Mouse (Mus musculus) MEL (cell line): ENCODE data around the gene Myo5a. TPM values are rescaled to one million over a fixed set of nuclear protein-coding genes. Genes with fewer than 3 reads are reported as not detected.

Source experiments
- DNase-seq: peaks from one replicate; pipeline ENCODE4 v3.0.0; 2011; ENCODE audit warnings: low read depth, low spot score
- H3K27ac ChIP-seq: 2 replicates; pipeline ENCODE4 v1.5.1; 2012; ENCODE audit warnings: low read depth, mild to moderate bottlenecking, control low read depth, low read length, moderate library complexity; ENCODE audit not compliant: control insufficient read depth
- H3K27me3 ChIP-seq, 2 experiments: fragments of 150-350 bp in 1 of 2; sonication (generic) in 1 of 2; 2 replicates each; pipeline ENCODE4 v1.6.1; 2012; ENCODE audit warnings: low read length in 2 of 2, mild to moderate bottlenecking in 2 of 2, improper control_type of control experiment in 1 of 2, moderate library complexity in 1 of 2; ENCODE audit not compliant: insufficient read depth in 2 of 2, control insufficient read depth in 1 of 2
- H3K36me3 ChIP-seq, 2 experiments: 2 replicates each; pipeline ENCODE4 v1.6.1; 2012 to 2014; ENCODE audit warnings: low read length in 2 of 2, improper control_type of control experiment in 1 of 2, inconsistent platforms in 1 of 2, mild to moderate bottlenecking in 1 of 2; ENCODE audit not compliant: insufficient read depth in 2 of 2, control insufficient read depth in 1 of 2
- H3K4me1 ChIP-seq, 2 experiments: fragments of 150-350 bp in 1 of 2; sonication (generic) in 1 of 2; 2 replicates each; pipeline ENCODE4 v1.6.1; 2012; ENCODE audit warnings: low read length in 2 of 2, improper control_type of control experiment in 1 of 2, mild to moderate bottlenecking in 1 of 2; ENCODE audit not compliant: insufficient read depth in 2 of 2, control insufficient read depth in 1 of 2
- H3K4me3 ChIP-seq, 2 experiments: fragments of 150-350 bp in 1 of 2; sonication (generic) in 1 of 2; 2 replicates each; pipeline ENCODE4 v1.5.1; 2012; ENCODE audit warnings: low read depth in 2 of 2, low read length in 2 of 2, mild to moderate bottlenecking in 2 of 2, moderate library complexity in 2 of 2, control low read depth in 1 of 2, improper control_type of control experiment in 1 of 2; ENCODE audit not compliant: control insufficient read depth in 1 of 2, insufficient read depth in 1 of 2
- H3K79me2 ChIP-seq: 2 replicates; pipeline ENCODE4 v1.6.1; 2012; ENCODE audit warnings: mild to moderate bottlenecking, low read length, moderate library complexity; ENCODE audit not compliant: control insufficient read depth, poor library complexity, insufficient read depth
- H3K9ac ChIP-seq: 2 replicates; pipeline ENCODE4 v1.6.1; 2012; ENCODE audit warnings: low read depth, mild to moderate bottlenecking, control low read depth, low read length, moderate library complexity; ENCODE audit not compliant: control insufficient read depth, poor library complexity, severe bottlenecking
- H3K9me3 ChIP-seq: fragments of 150-350 bp; sonication (generic); replicated peaks from 2 replicates; pipeline ENCODE4 v1.6.1; 2012; ENCODE audit warnings: mild to moderate bottlenecking, low read length, improper control_type of control experiment, moderate library complexity; ENCODE audit not compliant: insufficient read depth
- CHD1 ChIP-seq: IDR thresholded peaks from 2 replicates; pipeline ENCODE4 v1.6.1; 2012; ENCODE audit warnings: low read depth, mild to moderate bottlenecking, inconsistent platforms, low read length, improper control_type of control experiment
- CHD2 ChIP-seq: IDR thresholded peaks from 2 replicates; pipeline ENCODE4 v1.6.1; 2011; ENCODE audit warnings: low read length, improper control_type of control experiment
- CTCF ChIP-seq, 3 experiments: IDR thresholded peaks in 2 of 3; conservative IDR thresholded peaks in 1 of 3; 2 replicates each; pipeline ENCODE4 v1.5.1; 2011 to 2012; ENCODE audit warnings: low read length in 3 of 3, low read depth in 2 of 3, mild to moderate bottlenecking in 2 of 3, improper control_type of control experiment in 1 of 3, inconsistent platforms in 1 of 3, mixed read lengths in 1 of 3, moderate library complexity in 1 of 3; ENCODE audit not compliant: control insufficient read depth in 1 of 3, insufficient read depth in 1 of 3, poor library complexity in 1 of 3, severe bottlenecking in 1 of 3
- ELF1 ChIP-seq: IDR thresholded peaks from 2 replicates; pipeline ENCODE4 v1.6.1; 2014; ENCODE audit warnings: low read depth, mild to moderate bottlenecking, inconsistent platforms, low read length, improper control_type of control experiment, moderate library complexity
- JUND ChIP-seq: IDR thresholded peaks from 2 replicates; pipeline ENCODE4 v1.6.1; 2011; ENCODE audit warnings: low read depth, mild to moderate bottlenecking, improper control_type of control experiment, low read length
- MAFK ChIP-seq: IDR thresholded peaks from 2 replicates; pipeline ENCODE4 v1.6.1; 2011; ENCODE audit warnings: low read depth, mild to moderate bottlenecking, low read length, improper control_type of control experiment, borderline replicate concordance
- MAX ChIP-seq: IDR thresholded peaks from 2 replicates; pipeline ENCODE4 v1.6.1; 2011; ENCODE audit warnings: low read length, improper control_type of control experiment
- MAZ ChIP-seq: IDR thresholded peaks from 2 replicates; pipeline ENCODE4 v1.6.1; 2012; ENCODE audit warnings: low read depth, mild to moderate bottlenecking, inconsistent platforms, low read length, improper control_type of control experiment
- MEF2A ChIP-seq: IDR thresholded peaks from 2 replicates; pipeline ENCODE4 v1.6.1; 2014; ENCODE audit warnings: low read depth, mild to moderate bottlenecking, inconsistent platforms, low read length, improper control_type of control experiment; ENCODE audit not compliant: poor library complexity, insufficient replicate concordance, severe bottlenecking; ENCODE audit errors: extremely low read depth
- MYB ChIP-seq: IDR thresholded peaks from 2 replicates; pipeline ENCODE4 v1.6.1; 2011; ENCODE audit warnings: mild to moderate bottlenecking, low read depth, low read length, improper control_type of control experiment
- NELFE ChIP-seq: IDR thresholded peaks from 2 replicates; pipeline ENCODE4 v1.6.1; 2011; ENCODE audit warnings: low read depth, low read length, improper control_type of control experiment
- NRF1 ChIP-seq: IDR thresholded peaks from 2 replicates; pipeline ENCODE4 v1.6.1; 2014; ENCODE audit warnings: low read depth, mild to moderate bottlenecking, inconsistent platforms, low read length, improper control_type of control experiment, moderate library complexity; ENCODE audit not compliant: poor library complexity, insufficient read depth, severe bottlenecking
- POLR2A ChIP-seq, 2 experiments: IDR thresholded peaks; 2 replicates each; pipeline ENCODE4 v1.6.1; 2011 to 2012; ENCODE audit warnings: low read length in 2 of 2, mild to moderate bottlenecking in 2 of 2, control low read depth in 1 of 2, improper control_type of control experiment in 1 of 2, low read depth in 1 of 2, moderate library complexity in 1 of 2; ENCODE audit not compliant: control insufficient read depth in 1 of 2, insufficient read depth in 1 of 2, poor library complexity in 1 of 2
- POLR2AphosphoS2 ChIP-seq: IDR thresholded peaks from 2 replicates; pipeline ENCODE4 v1.6.1; 2011; ENCODE audit warnings: low read length, improper control_type of control experiment
- POLR2AphosphoS5 ChIP-seq: IDR thresholded peaks from 2 replicates; pipeline ENCODE4 v1.6.1; 2012; ENCODE audit warnings: low read depth, borderline replicate concordance, mild to moderate bottlenecking, inconsistent platforms, low read length, moderate library complexity, mixed read lengths
- RAD21 ChIP-seq: IDR thresholded peaks from 2 replicates; pipeline ENCODE4 v1.6.1; 2011; ENCODE audit warnings: mild to moderate bottlenecking, low read depth, low read length, improper control_type of control experiment
- RCOR1 ChIP-seq: IDR thresholded peaks from 2 replicates; pipeline ENCODE4 v1.6.1; 2012; ENCODE audit warnings: low read depth, mild to moderate bottlenecking, inconsistent platforms, low read length, improper control_type of control experiment
- SIN3A ChIP-seq: IDR thresholded peaks from 2 replicates; pipeline ENCODE4 v1.6.1; 2012; ENCODE audit warnings: low read length, improper control_type of control experiment, inconsistent platforms
- SMC3 ChIP-seq: IDR thresholded peaks from 2 replicates; pipeline ENCODE4 v1.6.1; 2011; ENCODE audit warnings: low read depth, low read length, improper control_type of control experiment
- TCF12 ChIP-seq: IDR thresholded peaks from 2 replicates; pipeline ENCODE4 v1.6.1; 2014; ENCODE audit warnings: low read depth, mild to moderate bottlenecking, inconsistent platforms, low read length, improper control_type of control experiment, moderate library complexity
- USF1 ChIP-seq: IDR thresholded peaks from 2 replicates; pipeline ENCODE4 v1.6.1; 2014; ENCODE audit warnings: low read depth, mild to moderate bottlenecking, inconsistent platforms, low read length, improper control_type of control experiment, moderate library complexity
- USF2 ChIP-seq, 2 experiments: IDR thresholded peaks; 2 replicates each; pipeline ENCODE4 v1.6.1; 2011 to 2012; ENCODE audit warnings: improper control_type of control experiment in 2 of 2, low read length in 2 of 2, borderline replicate concordance in 1 of 2, inconsistent platforms in 1 of 2, low read depth in 1 of 2, mild to moderate bottlenecking in 1 of 2; ENCODE audit not compliant: insufficient read depth in 1 of 2
- ZC3H11A ChIP-seq: IDR thresholded peaks from 2 replicates; pipeline ENCODE4 v1.6.1; 2012; ENCODE audit warnings: low read depth, mild to moderate bottlenecking, inconsistent platforms, low read length, improper control_type of control experiment
- ZKSCAN1 ChIP-seq: IDR thresholded peaks from 2 replicates; pipeline ENCODE4 v1.6.1; 2012; ENCODE audit warnings: low read depth, mild to moderate bottlenecking, inconsistent platforms, low read length, improper control_type of control experiment, moderate library complexity
- ZNF384 ChIP-seq: IDR thresholded peaks from 2 replicates; pipeline ENCODE4 v1.6.1; 2012; ENCODE audit warnings: low read depth, mild to moderate bottlenecking, inconsistent platforms, low read length, improper control_type of control experiment
- polyA plus RNA-seq, 2 experiments: library from polyadenylated mRNA; stranded (reverse) in 1 of 2; unstranded in 1 of 2; fragments of >175 nt in 1 of 2; fragments of >200 nt in 1 of 2; gene quantifications; 2 replicates each; pipeline versions ENCODE4 v1.2.1 to v1.2.4; 2012; ENCODE audit warnings: low replicate concordance in 2 of 2, low read depth in 1 of 2; ENCODE audit not compliant: insufficient read length in 2 of 2, insufficient read depth in 1 of 2, missing spikeins in 1 of 2
- total RNA-seq: library from RNA; depleted of rRNA; stranded (reverse); fragments of 300-350 nt; gene quantifications from 2 replicates; pipeline ENCODE4 v1.2.3, GENCODE M21; 2012

Gene Myo5a
- total and polyA plus RNA-seq, 3 experiments = 18.9 to 208 (median 49.0) TPM

DNA sequence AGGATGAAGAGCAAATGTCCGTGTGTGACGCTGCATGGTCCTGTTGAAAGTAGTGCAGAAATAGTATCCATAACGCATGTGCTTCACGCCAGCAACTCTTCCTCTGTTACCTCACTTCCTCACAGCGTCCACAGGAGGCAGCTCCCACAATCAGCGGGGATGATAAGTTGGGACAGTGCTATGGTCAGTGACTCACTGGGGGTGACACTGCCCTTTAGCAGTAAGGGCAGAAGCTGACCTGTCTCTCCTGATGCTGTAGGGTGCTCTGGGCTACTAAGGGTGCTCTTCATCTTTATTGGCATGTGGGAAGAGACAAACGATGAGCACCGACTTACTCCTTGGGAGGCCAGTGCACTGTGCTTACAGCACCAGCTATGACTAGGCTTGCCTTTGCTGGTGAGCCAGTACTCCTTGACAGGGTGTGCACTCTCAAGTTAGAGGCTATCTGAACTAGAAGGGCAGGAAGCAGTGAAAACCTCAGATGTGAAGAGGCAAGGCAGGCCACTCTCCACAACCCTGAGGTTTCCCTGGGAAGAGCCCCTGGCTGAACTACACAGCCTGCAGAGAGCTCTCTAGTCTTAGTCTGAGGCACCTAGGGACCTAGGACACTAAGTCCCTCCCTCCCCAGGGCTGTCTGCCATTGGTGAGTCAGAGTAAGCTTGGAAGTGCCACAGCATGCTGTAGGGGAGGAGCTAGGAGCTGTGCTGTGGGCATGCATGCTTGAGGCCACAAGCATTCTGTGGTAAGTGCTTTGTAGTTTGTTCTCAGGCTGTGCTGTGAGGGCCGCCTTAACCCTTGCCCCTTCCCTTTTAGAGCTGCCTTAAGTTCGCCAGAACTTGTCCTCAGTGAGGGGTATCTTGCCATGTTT, 150.8 kb downstream of the Myo5a start:
- H3K79me2 ChIP-seq = no peaks in the 10 kb centered on the region
- DNase-seq = peak; percentile 59
- H3K4me1 ChIP-seq = no peaks in the 10 kb centered on the region
- no peak for TF ChIP-seq POLR2A (IDR thresholded peaks at IDR 0.05; ENCODE audit: control insufficient read depth in 1 of 2, insufficient read depth in 1 of 2, low read depth in 1 of 2, low read length in 2 of 2, poor library complexity in 1 of 2)
- no peak for TF ChIP-seq TCF12
- TF ChIP-seq JUND = no peak
- TF ChIP-seq CHD2 = no peak
- TF ChIP-seq CHD1 = no peak
- TF ChIP-seq POLR2AphosphoS5 = no peak
- no peak for TF ChIP-seq SMC3
- no peak for TF ChIP-seq RAD21
- no peak for TF ChIP-seq ZKSCAN1
- no peak for TF ChIP-seq MAX
- no peak for TF ChIP-seq MYB
- no peak for TF ChIP-seq ELF1
- no peak for TF ChIP-seq ZC3H11A
- H3K9me3 ChIP-seq = no peaks in the 10 kb centered on the region
- no peak overlapping the region for H3K4me3 ChIP-seq
- no peak overlapping the region for H3K27ac ChIP-seq
- no peaks in the 10 kb centered on the region for H3K27me3 ChIP-seq
- H3K36me3 ChIP-seq = no peaks in the 10 kb centered on the region
- H3K9ac ChIP-seq = no peak overlapping the region

- Histone ChIP-seq H3K27ac (no peak within 1 kb of the TSS), H3K9me3 (no peaks in the 10 kb centered on the region), H3K9ac (no peak within 1 kb of the TSS), H3K27me3 (no peaks in the 10 kb centered on the region), H3K36me3 (no peaks in the 10 kb centered on the region), H3K79me2 (no peaks in the 10 kb centered on the region), H3K4me3 (no peak within 1 kb of the TSS), H3K4me1 (no peaks in the 10 kb centered on the region)
- no peak for DNase-seq
- TF ChIP-seq MAZ (no peak), CHD2 (no peak), MEF2A (no peak), POLR2AphosphoS2 (no peak), POLR2A (IDR thresholded peaks at IDR 0.05; ENCODE audit: control insufficient read depth in 1 of 2, insufficient read depth in 1 of 2, low read depth in 1 of 2, low read length in 2 of 2, poor library complexity in 1 of 2) (no peak), NRF1 (no peak), CTCF (IDR thresholded peaks at IDR 0.05 in 2 of 3, conservative IDR thresholded peaks at IDR 0.05 in 1 of 3; ENCODE audit: control insufficient read depth in 1 of 3, insufficient read depth in 1 of 3, low read depth in 2 of 3, low read length in 3 of 3, poor library complexity in 1 of 3, severe bottlenecking in 1 of 3) (no peak), USF1 (no peak), SMC3 (no peak), TCF12 (no peak), NELFE (no peak), RAD21 (no peak), USF2 (IDR thresholded peaks at IDR 0.05; ENCODE audit: borderline replicate concordance in 1 of 2, insufficient read depth in 1 of 2, low read depth in 1 of 2, low read length in 2 of 2) (no peak), MAFK (no peak), ZNF384 (no peak), SIN3A (no peak), RCOR1 (no peak)
These were observed 161.3 kb downstream of the Myo5a start, which contains the start of gene Myo5c for GRCm38 (mm10) chr9:75231841-75232746. TSS of gene Myo5c (plus strand) at chr9:75232020.
